Mouse (Mus musculus): ENCODE data around the gene Sh3pxd2b.
A peak's percentile ranks its signal among the peaks of the same experiment; 100 is the strongest.
"Not testable (repeated sequence)": the region's sequence is repeated elsewhere in the genome, so short reads cannot be mapped to it uniquely, and the experiment has no call there.

Gene Sh3pxd2b

DNA sequence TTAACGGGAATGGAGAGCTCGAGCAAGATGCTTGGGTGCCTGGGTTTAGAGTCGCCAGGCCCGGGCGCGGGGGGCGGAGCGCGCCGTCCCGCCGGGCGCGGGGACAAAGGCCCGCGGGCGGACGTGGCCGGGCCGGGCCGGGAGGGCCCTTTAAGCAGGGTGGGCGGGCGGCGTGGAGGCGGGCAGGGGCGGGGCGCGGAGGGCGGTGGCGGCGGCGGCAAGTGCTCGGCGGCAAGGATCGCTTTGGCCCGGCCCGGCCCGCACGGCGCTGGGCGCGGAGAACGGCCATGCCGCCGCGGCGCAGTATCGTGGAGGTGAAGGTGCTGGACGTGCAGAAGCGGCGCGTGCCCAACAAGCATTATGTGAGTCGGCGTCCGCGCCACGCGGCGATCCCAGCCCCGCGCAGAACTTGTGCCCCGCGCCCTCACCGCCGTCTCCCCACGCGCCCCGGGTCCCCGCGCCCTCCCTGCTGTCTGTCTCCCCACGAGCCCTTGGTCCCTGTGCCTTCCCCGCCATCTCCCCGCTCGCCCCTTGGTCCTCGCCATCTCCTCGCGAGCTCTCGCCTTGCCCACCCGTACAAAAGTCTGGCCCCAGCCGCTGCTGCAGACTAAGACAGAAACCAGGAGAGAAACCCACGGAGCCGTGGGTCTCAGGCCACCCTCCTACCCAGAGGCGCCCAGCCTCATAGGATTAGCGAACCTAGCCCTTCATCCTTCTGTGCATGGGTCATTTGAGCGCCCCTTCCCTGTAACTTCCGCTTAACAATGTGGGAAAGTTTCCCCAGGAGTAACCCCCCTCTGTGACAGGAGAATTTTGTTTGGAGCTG, at the start of gene Sh3pxd2b:
TSS of gene Sh3pxd2b (plus strand) at position 214 of the 826 bp plus-strand sequence.
- DNase-seq (ENCODE audit: low read depth, low spot score), result no peak

GRCm38 (mm10) chr11:32297866-32298531, 49.6 kb upstream of the Sh3pxd2b start:
- no peak for DNase-seq (ENCODE audit: low read depth, low spot score)

DNA sequence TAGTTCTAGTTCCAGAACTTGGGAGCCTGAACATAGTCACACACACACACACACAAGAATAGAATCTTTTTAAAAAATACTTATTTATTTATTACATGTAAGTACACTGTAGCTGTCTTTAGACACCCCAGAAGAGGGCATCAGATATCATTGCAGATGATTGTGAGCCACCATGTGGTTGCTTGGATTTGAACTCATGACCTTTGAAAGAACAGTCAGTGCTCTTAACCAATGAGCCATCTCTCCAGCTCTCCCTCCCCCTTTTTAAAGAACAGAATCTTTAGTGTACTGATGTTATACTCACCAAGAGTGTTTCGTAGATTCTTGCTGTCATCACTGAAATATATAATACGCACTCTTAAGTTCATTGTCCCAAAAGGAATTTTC, 49.1 kb upstream of the Sh3pxd2b start:
- DNase-seq (ENCODE audit: low read depth, low spot score), result no peak

DNA sequence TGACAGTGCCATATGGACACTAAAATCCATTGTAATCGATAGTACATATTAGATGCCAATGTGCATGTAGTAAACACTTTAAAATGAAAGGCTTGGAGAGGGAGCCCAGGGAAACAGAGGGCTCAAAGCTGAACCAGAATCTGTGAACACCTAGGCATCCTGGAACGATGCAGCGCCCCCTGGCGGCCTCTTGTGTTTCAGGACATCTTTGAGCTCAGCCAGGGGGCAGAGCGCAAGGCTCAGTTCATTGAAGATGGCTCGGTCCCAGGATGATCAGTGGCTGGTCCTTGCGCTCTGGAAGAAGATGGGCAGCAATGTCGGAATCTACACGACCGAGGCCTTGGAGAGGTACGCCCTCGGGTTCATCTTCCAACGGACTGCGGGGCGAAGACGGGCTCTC, 47.8 kb upstream of the Sh3pxd2b start, which contains the start of gene Hbq1a:
TSS of gene Hbq1a (plus strand) at position 205 of the 400 bp plus-strand sequence.
- DNase-seq (ENCODE audit: low read depth, low spot score), result not testable (repeated sequence)

DNA sequence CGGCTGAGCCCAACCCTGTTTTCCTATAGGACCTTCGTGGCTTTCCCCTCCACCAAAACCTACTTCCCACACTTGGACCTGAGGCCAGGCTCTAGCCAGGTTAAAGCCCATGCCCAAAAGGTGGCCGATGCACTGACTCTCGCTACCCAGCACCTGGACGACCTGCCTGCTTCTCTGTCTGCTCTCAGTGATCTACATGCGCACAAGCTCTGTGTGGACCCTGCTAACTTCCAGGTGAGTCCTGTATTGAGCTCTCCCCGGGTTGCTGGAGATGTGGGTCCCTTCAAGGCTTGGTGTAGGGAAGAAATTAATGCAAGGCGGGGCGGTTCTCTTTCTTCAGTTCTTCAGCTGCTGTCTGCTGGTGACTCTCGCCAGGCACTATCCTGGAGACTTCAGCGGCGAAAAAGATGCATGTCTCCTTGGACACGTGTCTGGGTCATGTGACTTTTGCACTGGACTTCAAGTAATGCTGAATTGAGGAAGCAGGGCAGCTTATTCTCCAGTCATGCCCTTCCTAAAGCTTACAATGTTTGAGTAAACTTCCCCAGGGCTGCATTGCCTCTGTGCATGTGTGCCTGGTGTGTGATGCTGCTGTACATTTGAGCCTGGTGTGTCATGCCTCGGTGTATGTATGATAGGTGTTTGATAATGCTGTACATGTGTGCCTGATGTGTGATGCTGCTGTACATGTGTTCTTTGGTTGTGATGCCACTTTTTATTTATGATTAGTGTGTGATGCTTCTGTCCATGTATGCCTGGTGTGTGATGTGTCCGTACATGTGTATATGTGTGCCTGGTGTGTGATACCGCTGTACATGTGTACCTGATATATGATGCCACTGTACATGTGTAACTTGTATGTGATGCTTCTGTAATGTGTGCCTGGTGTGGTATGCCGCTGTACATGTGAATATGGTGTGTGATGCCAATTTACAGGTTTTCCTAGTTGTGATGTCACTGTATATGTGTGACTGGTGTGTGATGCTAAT, 47.0 kb upstream of the Sh3pxd2b start:
- DNase-seq (ENCODE audit: low read depth, low spot score), result no peak

DNA sequence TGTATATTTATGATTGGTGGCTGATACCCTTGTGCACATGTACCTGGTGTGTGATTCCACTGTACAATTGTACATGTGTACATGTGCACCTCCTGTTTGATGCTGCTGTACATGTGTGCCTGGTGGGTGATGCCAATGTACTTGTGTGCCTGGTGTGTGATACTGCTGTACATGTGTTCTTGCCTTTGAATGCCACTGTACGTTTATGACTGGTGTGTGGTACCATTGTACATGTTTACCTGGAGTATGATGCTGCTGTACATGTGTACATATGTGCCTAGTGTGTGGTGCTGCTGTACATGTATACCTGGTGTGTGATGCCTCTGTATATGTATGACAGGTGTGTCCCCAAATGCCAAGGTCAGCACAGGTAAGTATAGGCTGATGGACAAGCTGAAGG, 46.1 kb upstream of the Sh3pxd2b start:
- DNase-seq (ENCODE audit: low read depth, low spot score), result no peak

DNA sequence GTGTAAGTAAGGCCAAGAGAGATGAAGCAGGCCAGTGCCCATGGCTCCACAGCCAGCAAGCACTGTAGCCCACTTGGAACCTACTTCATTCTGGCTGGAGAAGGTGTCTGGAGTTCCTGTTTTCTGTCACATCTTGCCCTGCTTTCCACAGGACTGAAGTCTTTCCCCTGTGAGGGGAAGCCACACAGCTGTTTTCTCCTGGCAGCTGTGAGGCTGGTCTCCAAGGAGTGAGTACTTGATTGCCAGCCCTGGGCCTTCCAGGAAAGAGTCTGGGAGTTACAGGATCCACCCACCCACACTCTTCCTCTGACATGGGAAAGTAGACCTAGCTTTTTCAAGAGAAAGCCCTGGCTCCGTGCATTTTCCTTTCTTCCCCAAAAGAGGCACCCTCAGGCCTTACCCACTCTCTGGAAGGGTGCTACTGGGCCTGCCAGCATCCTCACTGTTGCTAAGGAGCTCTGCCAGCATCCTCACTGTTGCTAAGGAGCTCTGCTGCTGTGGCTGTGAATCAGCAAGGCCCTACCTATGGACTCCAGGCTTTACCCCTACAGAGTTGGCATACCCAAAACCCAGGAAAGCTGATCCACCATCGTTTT, 44.7 kb upstream of the Sh3pxd2b start:
- no peak for DNase-seq (ENCODE audit: low read depth, low spot score)

GRCm38 (mm10) chr11:32303455-32303854, 44.2 kb upstream of the Sh3pxd2b start:
- no peak for DNase-seq (ENCODE audit: low read depth, low spot score)

DNA sequence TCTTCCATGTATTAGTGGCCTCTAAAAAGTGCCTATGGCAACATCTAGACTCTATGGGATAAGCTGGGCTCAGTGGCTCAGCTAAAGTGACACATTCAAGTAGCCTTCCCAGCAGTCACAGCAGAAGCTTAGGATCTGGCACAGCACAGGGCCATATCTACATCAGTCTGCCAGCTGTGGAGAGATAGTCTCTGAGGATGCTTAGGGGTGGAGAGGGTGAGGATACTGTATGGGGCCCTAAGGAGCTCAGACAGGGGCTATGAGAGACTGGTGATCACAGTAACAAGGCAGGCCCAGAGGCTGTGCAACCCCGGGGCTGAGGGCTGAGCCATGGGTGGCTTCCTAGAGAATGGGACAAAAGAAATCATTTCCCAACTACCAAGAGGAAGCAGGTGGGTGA, 40.6 kb upstream of the Sh3pxd2b start:
- no peak for DNase-seq (ENCODE audit: low read depth, low spot score)

GRCm38 (mm10) chr11:32309446-32309845, 38.2 kb upstream of the Sh3pxd2b start:
- no peak for DNase-seq (ENCODE audit: low read depth, low spot score)

DNA sequence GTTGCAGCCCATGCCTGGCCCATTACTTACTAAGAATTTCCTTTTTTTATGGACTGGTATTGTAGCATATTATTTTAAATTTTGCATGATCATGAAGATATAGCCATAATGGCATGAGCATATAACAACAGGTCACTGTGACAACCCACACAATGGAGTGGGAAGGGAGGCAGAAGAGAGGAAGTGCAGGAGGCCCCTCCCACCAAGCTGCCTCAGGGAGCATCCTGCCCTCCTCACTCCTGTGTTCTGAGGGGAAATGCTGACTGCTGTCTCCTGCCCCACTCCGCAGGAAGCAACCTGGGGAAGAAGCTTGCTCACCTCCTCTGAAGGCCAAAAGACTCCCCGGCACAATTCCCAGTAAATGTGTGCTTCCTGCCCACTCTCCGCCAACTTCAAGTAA, 37.7 kb upstream of the Sh3pxd2b start:
- DNase-seq (ENCODE audit: low read depth, low spot score), result no peak

- no peak for DNase-seq (ENCODE audit: low read depth, low spot score)
Observed at GRCm38 (mm10) chr11:32316009-32316408, 31.6 kb upstream of the Sh3pxd2b start.

DNA sequence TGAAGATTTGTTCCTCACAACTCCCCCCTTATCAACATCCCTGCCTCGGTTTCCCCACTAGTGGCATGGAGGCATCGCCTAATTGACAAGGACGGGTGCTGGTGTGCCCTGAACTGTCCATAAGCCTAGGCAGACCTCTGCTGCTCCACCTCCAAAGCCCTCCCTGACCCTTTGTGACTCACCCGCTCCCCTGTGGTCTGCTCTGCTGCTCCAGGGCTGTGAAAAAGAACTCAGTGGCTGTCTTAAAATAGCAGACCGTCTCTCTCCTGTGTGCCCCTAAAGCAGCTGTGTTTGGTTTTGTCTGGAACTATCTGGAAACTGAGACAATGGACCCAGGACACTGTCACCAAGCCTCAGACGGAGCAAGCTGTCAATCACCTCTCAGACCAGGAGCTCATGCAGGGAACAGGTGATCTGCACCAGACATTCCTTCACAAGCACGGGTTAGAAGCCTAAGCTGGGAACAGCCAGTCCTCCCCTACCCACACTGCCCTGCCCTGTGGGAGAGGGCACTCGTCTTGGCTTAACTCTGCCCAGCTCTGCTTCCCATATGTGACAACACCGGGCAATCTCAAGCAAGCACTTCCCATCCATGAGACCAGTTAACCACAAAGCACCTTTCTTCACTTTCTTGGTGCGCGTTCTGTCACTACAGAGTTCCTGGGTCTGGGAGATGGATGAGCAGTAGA, 27.0 kb upstream of the Sh3pxd2b start:
- no peak for DNase-seq (ENCODE audit: low read depth, low spot score)

DNA sequence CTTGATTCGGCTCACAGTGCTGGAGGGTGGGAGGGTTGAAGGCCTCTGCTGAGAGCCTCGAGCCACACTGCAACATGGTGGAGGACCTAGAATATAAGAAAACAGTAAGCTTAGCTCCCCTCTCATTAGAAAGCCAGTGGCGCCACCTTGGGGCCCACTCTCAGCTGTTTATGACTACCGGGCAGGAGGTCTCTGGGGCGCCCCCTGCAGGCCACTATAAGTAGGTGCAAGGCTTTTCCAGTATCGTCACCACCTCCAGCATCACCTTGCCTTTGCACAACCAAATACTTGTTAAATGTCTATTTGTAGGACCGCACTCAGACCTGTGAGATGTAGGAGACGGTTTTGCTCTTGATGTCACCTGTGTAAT, 26.4 kb upstream of the Sh3pxd2b start:
- peak; percentile 68 for DNase-seq (ENCODE audit: low read depth, low spot score)

- DNase-seq (ENCODE audit: low read depth, low spot score), result peak; percentile 79
Observed at GRCm38 (mm10) chr11:32324609-32325008, 23.0 kb upstream of the Sh3pxd2b start.

GRCm38 (mm10) chr11:32331075-32331474, 16.5 kb upstream of the Sh3pxd2b start:
- DNase-seq (ENCODE audit: low read depth, low spot score), result no peak

DNA sequence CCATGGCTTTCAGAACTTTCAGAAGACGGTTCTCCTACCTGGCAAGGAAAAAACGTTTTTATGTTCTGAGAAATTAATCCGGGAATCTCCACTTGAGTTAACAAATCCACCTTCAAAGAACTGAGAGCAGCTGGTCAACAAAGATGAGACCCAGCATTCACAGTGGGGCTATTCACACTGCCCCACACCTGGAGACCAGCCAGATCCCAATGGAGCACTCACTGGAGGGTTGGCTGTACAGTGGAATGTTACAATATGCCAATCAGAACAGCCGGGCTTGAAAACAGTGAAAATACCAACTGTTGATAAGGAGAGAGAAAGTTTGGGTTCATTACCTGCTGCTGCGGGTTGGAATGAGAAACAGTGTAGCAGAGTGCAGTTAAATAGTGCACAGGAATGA, 15.8 kb upstream of the Sh3pxd2b start:
- DNase-seq (ENCODE audit: low read depth, low spot score), result no peak

DNA sequence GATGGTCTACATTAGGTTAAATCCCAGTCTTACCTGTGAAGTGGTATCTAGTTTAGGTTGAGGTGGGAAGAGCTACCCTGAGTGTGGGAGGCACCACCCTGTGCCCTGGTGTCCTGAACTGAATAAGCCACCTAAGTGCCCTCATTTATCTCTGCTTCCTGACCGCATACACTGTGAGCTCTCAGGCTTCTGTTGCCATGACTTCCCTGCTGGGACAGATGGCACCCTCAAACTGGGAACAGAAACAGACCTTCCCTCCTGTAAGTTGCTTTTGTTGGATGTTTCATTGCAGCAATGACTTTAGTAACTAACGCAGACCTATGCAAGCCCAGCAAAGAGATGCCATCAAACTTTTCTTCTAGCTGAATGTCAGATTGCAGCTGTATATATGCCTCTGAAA, 14.4 kb upstream of the Sh3pxd2b start:
- no peak for DNase-seq (ENCODE audit: low read depth, low spot score)

DNA sequence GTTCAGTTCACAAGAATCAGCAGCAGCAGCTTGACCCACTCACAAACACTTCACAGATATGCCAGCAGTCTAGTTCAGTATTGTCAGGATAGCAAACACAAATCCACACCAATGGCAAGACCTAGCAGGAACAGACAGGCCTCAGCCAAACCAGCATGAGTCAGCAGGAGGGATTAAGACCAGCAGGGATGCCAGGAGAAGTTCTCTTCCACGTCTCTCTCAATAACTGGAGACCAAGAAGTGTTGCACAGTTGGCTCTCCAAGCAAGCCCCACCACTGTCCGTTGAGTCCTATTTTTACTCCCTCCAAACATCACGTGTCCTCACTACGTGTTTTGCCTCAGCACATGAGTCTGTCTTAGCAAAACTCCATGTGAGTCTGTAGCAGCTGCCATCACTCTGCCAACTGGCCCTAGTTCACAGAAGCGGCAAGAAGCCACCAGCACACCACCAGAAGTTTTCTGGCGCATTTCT, 11.1 kb upstream of the Sh3pxd2b start:
- DNase-seq (ENCODE audit: low read depth, low spot score), result no peak

DNA sequence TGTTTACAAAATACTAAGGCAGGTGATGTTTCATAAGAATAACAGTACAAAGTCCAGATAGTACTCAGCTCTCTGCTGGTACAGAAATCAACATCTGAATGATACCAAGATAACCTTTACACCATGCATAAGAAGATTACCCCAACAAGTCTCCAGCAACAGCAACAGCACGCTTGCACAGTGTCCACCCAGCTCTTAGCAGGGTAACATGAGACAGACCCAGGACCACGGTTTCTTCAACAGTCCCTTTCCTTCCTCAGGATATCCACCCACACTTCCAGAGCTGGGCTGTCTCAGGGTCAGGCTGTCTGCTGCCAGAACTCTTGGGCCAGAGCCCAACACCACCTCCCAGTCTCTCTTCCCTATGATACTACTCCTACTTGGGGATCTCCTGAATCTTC, 8.5 kb upstream of the Sh3pxd2b start:
- DNase-seq (ENCODE audit: low read depth, low spot score), result no peak

All from WW6 (cell line).